Mouse (Mus musculus) T-helper 2 cell (primary cell): Measurements from ENCODE around the gene Pdk1.
"Not testable (repeated sequence)": the region's sequence is repeated elsewhere in the genome, so short reads cannot be mapped to it uniquely, and the experiment has no call there.

Source experiments
- in situ Hi-C: fragments of 300-600 bp; cut with MboI, MseI; formaldehyde crosslinking; loops from one replicate; pipeline ENCODE4 v1.15.1; 2025; ENCODE audit warnings: high pct_unique_total_duplicates

Pdk1 gene

GRCm38 (mm10) chr2:71873474-71874322, 674 bp downstream of the Pdk1 start:
- in situ Hi-C loops = no loop called here

GRCm38 (mm10) chr2:71874422-71874821, 1.4 kb downstream of the Pdk1 start:
- in situ Hi-C loops = no loop called here

- in situ Hi-C loops = no loop called here
These were observed 1.8 kb downstream of the Pdk1 start for GRCm38 (mm10) chr2:71874836-71875235.

GRCm38 (mm10) chr2:71877865-71878264, 4.8 kb downstream of the Pdk1 start:
- in situ Hi-C loops = no loop called here

GRCm38 (mm10) chr2:71878441-71878840, 5.4 kb downstream of the Pdk1 start:
- in situ Hi-C loops = no loop called here

GRCm38 (mm10) chr2:71878943-71879342, 5.9 kb downstream of the Pdk1 start:
- in situ Hi-C loops = no loop called here

- in situ Hi-C loops = loop anchor here (10.0 kb wide), 1 partner anchor 272 kb away; no protein-coding TSS in a partner anchor
These were observed 10.1 kb downstream of the Pdk1 start for GRCm38 (mm10) chr2:71882914-71883651.

- in situ Hi-C loops = loop anchor here (10.0 kb wide), 1 partner anchor 268 kb away; no protein-coding TSS in a partner anchor
These were observed 14.2 kb downstream of the Pdk1 start for GRCm38 (mm10) chr2:71887269-71887668.

- in situ Hi-C loops = loop anchor here (10.0 kb wide), 1 partner anchor 266 kb away; no protein-coding TSS in a partner anchor
These were observed 15.4 kb downstream of the Pdk1 start for GRCm38 (mm10) chr2:71888437-71888836.

- in situ Hi-C loops = no loop called here
These were observed 18.5 kb downstream of the Pdk1 start for GRCm38 (mm10) chr2:71891536-71891935.

- in situ Hi-C loops = no loop called here
These were observed 19.8 kb downstream of the Pdk1 start for GRCm38 (mm10) chr2:71892741-71893349.

- in situ Hi-C loops = no loop called here
These were observed 22.7 kb downstream of the Pdk1 start for GRCm38 (mm10) chr2:71895596-71896286.

- in situ Hi-C loops = no loop called here
These were observed 24.4 kb downstream of the Pdk1 start for GRCm38 (mm10) chr2:71897420-71897819.

GRCm38 (mm10) chr2:71898335-71898856, 25.4 kb downstream of the Pdk1 start:
- in situ Hi-C loops = no loop called here

- in situ Hi-C loops = no loop called here
These were observed 26.9 kb downstream of the Pdk1 start for GRCm38 (mm10) chr2:71899886-71900285.

GRCm38 (mm10) chr2:71905154-71905553, 32.1 kb downstream of the Pdk1 start:
- in situ Hi-C loops = no loop called here

- in situ Hi-C loops = not testable (repeated sequence)
These were observed 33.3 kb downstream of the Pdk1 start for GRCm38 (mm10) chr2:71906356-71906755.

GRCm38 (mm10) chr2:71913911-71914310, 40.9 kb downstream of the Pdk1 start:
- in situ Hi-C loops = no loop called here

- in situ Hi-C loops = no loop called here
These were observed 46.2 kb downstream of the Pdk1 start for GRCm38 (mm10) chr2:71919227-71919647.

GRCm38 (mm10) chr2:71924931-71925330, 51.9 kb downstream of the Pdk1 start:
- in situ Hi-C loops = loop anchor here (10.0 kb wide), 1 partner anchor 410 kb away; no protein-coding TSS in a partner anchor

- in situ Hi-C loops = no loop called here
These were observed 61.0 kb downstream of the Pdk1 start for GRCm38 (mm10) chr2:71934046-71934445.
